Mouse (Mus musculus) stomach, postnatal 0 days (tissue): ENCODE data around the gene Ric8a. TPM values are rescaled to one million over a fixed set of nuclear protein-coding genes. Genes with fewer than 3 reads are reported as not detected.
A peak's percentile ranks its signal among the peaks of the same experiment; 100 is the strongest.

Experiments used
- ATAC-seq: fragments of 200-750 bp; cut with Nextera tagmentation; 2 replicates; pipeline ENCODE4 v1.8.0; 2017; ENCODE audit not compliant: low FRiP score, low TSS enrichment
- DNase-seq: peaks from one replicate; pipeline ENCODE4 v3.0.0-alpha.2; 2016; ENCODE audit warnings: low spot score
- H3K27ac ChIP-seq: fragments of 300-500 bp; sonication (generic); replicated peaks from 2 replicates; pipeline ENCODE4 v1.5.1; 2014; ENCODE audit warnings: mild to moderate bottlenecking, control low read depth
- H3K27me3 ChIP-seq: fragments of 300-500 bp; sonication (generic); 2 replicates; pipeline ENCODE4 v1.6.1; 2014; ENCODE audit warnings: low read length; ENCODE audit not compliant: control insufficient read depth, insufficient read depth
- H3K36me3 ChIP-seq: fragments of 300-500 bp; sonication (generic); 2 replicates; pipeline ENCODE4 v1.6.1; 2014; ENCODE audit warnings: low read length, mixed read lengths; ENCODE audit not compliant: control insufficient read depth, insufficient read depth
- H3K4me1 ChIP-seq: fragments of 300-500 bp; sonication (generic); replicated peaks from 2 replicates; pipeline ENCODE4 v1.6.1; 2014; ENCODE audit warnings: antibody characterized with exemption; ENCODE audit not compliant: control insufficient read depth, insufficient read depth
- H3K4me2 ChIP-seq: fragments of 300-500 bp; sonication (generic); replicated peaks from 2 replicates; pipeline ENCODE4 v1.6.1; 2014; ENCODE audit warnings: low read depth, mild to moderate bottlenecking, control low read depth, moderate library complexity
- H3K4me3 ChIP-seq: fragments of 300-500 bp; sonication (generic); 2 replicates; pipeline ENCODE4 v1.5.1; 2014; ENCODE audit warnings: low read depth, low read length, control low read depth
- H3K9ac ChIP-seq: fragments of 300-500 bp; sonication (generic); 2 replicates; pipeline ENCODE4 v1.6.1; 2014; ENCODE audit warnings: mild to moderate bottlenecking, low read length, control low read depth, mixed read lengths
- H3K9me3 ChIP-seq: fragments of 300-500 bp; sonication (generic); 2 replicates; pipeline ENCODE4 v1.6.1; 2016; ENCODE audit warnings: low read length; ENCODE audit not compliant: control insufficient read depth
- CTCF ChIP-seq: IDR thresholded peaks from 2 replicates; pipeline ENCODE4 v1.5.1; 2016; ENCODE audit warnings: antibody characterized with exemption, low read depth, mild to moderate bottlenecking, moderate library complexity
- EP300 ChIP-seq: optimal IDR thresholded peaks from 2 replicates; pipeline ENCODE3; 2016; ENCODE audit warnings: antibody characterized with exemption
- WGBS: fragments of 180-500 bp; shearing (Covaris S2); extraction: QIAGEN DNeasy Blood & Tissue Kit; methylation state at CpG from one replicate; pipeline ENCODE4 v1.1.7; 2014; 5-methylcytosine and 5-hydroxymethylcytosine counted together
- polyA plus RNA-seq: library from polyadenylated mRNA; unstranded; fragments of >200 nt; fragmentation: Nextera tagmentation; extraction: Ambion mirVana; gene quantifications from 2 replicates; pipeline ENCODE4 v1.2.1, GENCODE M21; 2015

Ric8a gene
- polyA plus RNA-seq, 1 experiment from 2014 or later, result 49.1 TPM

GRCm38 (mm10) chr7:140821653-140822329 is 35.0 kb upstream of the Ric8a start, which contains the start of gene Zfp941:
Zfp941 (minus strand) TSS chr7:140822178.
- WGBS, result 2% methylated on average over 21 of the region's 21 CpGs
- peak; percentile 46 for DNase-seq
- Histone ChIP-seq H3K27me3 (no peaks in the 10 kb centered on the region), H3K36me3 (no peaks in the 10 kb centered on the region), H3K4me3 (peak within 1 kb of the TSS; percentile 36), H3K4me1 (no peaks in the 10 kb centered on the region), H3K4me2 (peak within 1 kb of the TSS; percentile 63), H3K9me3 (no peaks in the 10 kb centered on the region), H3K9ac (peak within 1 kb of the TSS; percentile 48; the same call in 1 of the 2 replicates), H3K27ac (no peak within 1 kb of the TSS)
- TF ChIP-seq CTCF (no peak), EP300 (no peak)
- ATAC-seq, result peak; percentile 67

DNA sequence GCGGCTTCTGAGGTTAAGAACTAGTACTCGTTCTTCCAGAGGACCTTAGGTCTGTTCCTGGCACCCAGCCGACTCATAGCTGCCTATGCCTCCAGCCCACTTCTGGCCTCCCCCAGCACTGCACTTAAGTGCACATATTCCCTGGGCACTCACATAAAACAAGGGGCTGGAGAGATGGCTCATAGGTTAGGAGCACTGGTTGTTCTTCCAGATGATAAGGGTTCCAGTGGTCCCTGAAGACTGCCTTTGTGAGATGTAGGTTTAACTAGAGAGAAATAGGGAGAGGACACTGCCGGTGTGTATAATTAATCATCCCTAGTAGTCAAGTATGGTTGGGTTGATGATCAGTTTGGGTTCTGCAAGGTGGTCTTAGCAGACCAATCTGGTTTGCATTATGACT is 34.0 kb upstream of the Ric8a start:
- no peak for ATAC-seq
- H3K9me3 ChIP-seq, result no peaks in the 10 kb centered on the region
- no peak overlapping the region for H3K9ac ChIP-seq
- H3K4me1 ChIP-seq, result no peaks in the 10 kb centered on the region
- H3K4me2 ChIP-seq, result no peak overlapping the region
- no peak overlapping the region for H3K4me3 ChIP-seq
- WGBS, result 88% methylated on average over 4 of the region's 4 CpGs
- DNase-seq, result no peak
- H3K36me3 ChIP-seq, result no peaks in the 10 kb centered on the region
- no peak overlapping the region for H3K27ac ChIP-seq
- TF ChIP-seq EP300, result no peak
- no peak for TF ChIP-seq CTCF
- no peaks in the 10 kb centered on the region for H3K27me3 ChIP-seq

DNA sequence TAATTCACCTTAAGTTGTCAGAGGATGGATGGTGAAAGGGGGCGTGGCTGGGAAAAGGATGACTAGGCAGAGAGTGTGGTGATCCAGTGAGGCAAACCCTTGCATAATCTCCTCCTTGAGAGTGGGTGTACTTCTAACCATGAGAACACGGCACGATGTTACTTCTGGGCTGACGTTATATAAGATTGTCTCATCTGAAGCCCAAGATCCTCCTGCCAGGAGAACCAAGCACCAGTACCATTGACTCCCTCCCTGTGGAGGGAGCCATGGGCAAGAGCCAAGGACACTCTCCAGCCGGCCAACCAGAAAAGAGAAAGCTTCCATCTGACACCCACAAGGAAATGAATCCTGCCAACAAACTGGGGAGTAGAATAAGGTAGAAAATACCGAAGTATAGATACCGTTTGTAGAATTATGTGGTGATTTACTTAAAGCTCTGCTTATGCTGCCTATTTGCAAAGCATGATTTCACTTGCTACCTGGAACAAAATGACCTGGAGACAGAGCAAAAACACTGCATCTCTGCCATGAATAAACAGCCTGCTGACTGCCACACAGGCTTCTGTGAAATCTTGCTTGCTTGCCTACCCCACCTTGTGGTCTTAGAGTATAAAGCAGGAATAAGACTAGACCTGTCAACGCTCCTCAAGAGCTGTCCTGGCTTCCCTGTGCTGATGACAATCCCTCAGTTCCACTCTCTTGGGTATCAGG is 28.4 kb upstream of the Ric8a start:
- DNase-seq, result no peak

GRCm38 (mm10) chr7:140831447-140831846 is 25.3 kb upstream of the Ric8a start:
- ATAC-seq, result no peak
- no peak for DNase-seq
- no peaks in the 10 kb centered on the region for H3K27me3 ChIP-seq
- H3K9ac ChIP-seq, result no peak overlapping the region
- no peaks in the 10 kb centered on the region for H3K4me1 ChIP-seq
- no peak overlapping the region for H3K4me3 ChIP-seq
- WGBS, result 45% methylated on average over 6 of the region's 6 CpGs
- H3K4me2 ChIP-seq, result no peak overlapping the region
- H3K36me3 ChIP-seq, result no peaks in the 10 kb centered on the region
- no peak for TF ChIP-seq EP300
- no peaks in the 10 kb centered on the region for H3K9me3 ChIP-seq
- no peak overlapping the region for H3K27ac ChIP-seq

More for the DNA sequence above, 28.4 kb upstream of the Ric8a start:
- Histone ChIP-seq H3K27me3 (no peaks in the 10 kb centered on the region), H3K4me3 (no peak overlapping the region), H3K9ac (no peak overlapping the region), H3K4me1 (no peaks in the 10 kb centered on the region), H3K27ac (no peak overlapping the region), H3K36me3 (no peaks in the 10 kb centered on the region), H3K4me2 (no peak overlapping the region), H3K9me3 (no peaks in the 10 kb centered on the region)
- ATAC-seq, result peak; percentile 67
- TF ChIP-seq EP300 (no peak), CTCF (peak; percentile 76)
- WGBS, result 21% methylated on average over 8 of the region's 8 CpGs

GRCm38 (mm10) chr7:140833341-140833740 is 23.4 kb upstream of the Ric8a start:
- H3K4me2 ChIP-seq, result no peak overlapping the region
- no peak for DNase-seq
- H3K36me3 ChIP-seq, result no peaks in the 10 kb centered on the region
- no peak for TF ChIP-seq EP300
- TF ChIP-seq CTCF, result no peak
- H3K4me3 ChIP-seq, result no peak overlapping the region
- ATAC-seq, result no peak
- no peak overlapping the region for H3K27ac ChIP-seq
- 81% methylated on average over 4 of the region's 4 CpGs for WGBS
- H3K27me3 ChIP-seq, result no peaks in the 10 kb centered on the region
- H3K9ac ChIP-seq, result no peak overlapping the region
- H3K9me3 ChIP-seq, result no peaks in the 10 kb centered on the region
- no peaks in the 10 kb centered on the region for H3K4me1 ChIP-seq
